Mouse (Mus musculus) colon, adult 2 months (tissue): ENCODE data around the gene Rab1a. TPM values are rescaled to one million over a fixed set of nuclear protein-coding genes. Genes with fewer than 3 reads are reported as not detected.

Experiments
- polyA plus RNA-seq: library from polyadenylated mRNA; depleted of rRNA; stranded (reverse); fragments of >200 nt; gene quantifications from 2 replicates; pipeline ENCODE4 v1.2.3, GENCODE M21; 2012; rRNA removed

Gene Rab1a
- polyA plus RNA-seq: 48.9 and 62.8 TPM in 2 replicates

GRCm38 (mm10) chr11:20200713-20201575 lies at the start of gene Rab1a:
TSS of gene Rab1a (plus strand) at chr11:20201432.

GRCm38 (mm10) chr11:20249296-20250110 lies 48.3 kb downstream of the Rab1a start, which contains the start of gene Cep68:
TSS of gene Cep68 (minus strand) at chr11:20249429.

Other genes starting within 250 kb of the Rab1a start
- 15.6 and 17.3 TPM in 2 replicates for gene Actr2, start 88.5 kb upstream of the Rab1a start, polyA plus RNA-seq
- gene Cep68, start 48.0 kb downstream of the Rab1a start, polyA plus RNA-seq: 9.6 and 10.9 TPM in 2 replicates
- 11.9 and 12.8 TPM in 2 replicates for gene Slc1a4, start 131.3 kb downstream of the Rab1a start, polyA plus RNA-seq